Mouse (Mus musculus): ENCODE measurements around the gene Cttn.

Gene Cttn

GRCm38 (mm10) chr7:144448186-144448585 is 22.6 kb downstream of the Cttn start:
- DNase-seq, result no peak

- DNase-seq, result no peak
These were observed 23.7 kb downstream of the Cttn start for GRCm38 (mm10) chr7:144447146-144447545.

GRCm38 (mm10) chr7:144444788-144445187 is 26.0 kb downstream of the Cttn start:
- DNase-seq, result no peak

GRCm38 (mm10) chr7:144441976-144442375 is 28.8 kb downstream of the Cttn start:
- no peak for DNase-seq

- no peak for DNase-seq
These were observed 29.3 kb downstream of the Cttn start for GRCm38 (mm10) chr7:144441466-144441865.

- DNase-seq, result no peak
These were observed 32.0 kb downstream of the Cttn start for GRCm38 (mm10) chr7:144438811-144439210.

- no peak for DNase-seq
These were observed 37.9 kb downstream of the Cttn start for GRCm38 (mm10) chr7:144432920-144433319.

GRCm38 (mm10) chr7:144427460-144427859 is 43.3 kb downstream of the Cttn start:
- no peak for DNase-seq

- no peak for DNase-seq
These were observed 44.2 kb downstream of the Cttn start for GRCm38 (mm10) chr7:144426594-144426993.

- peak in 1 of 2 experiments; percentile 57 for DNase-seq
These were observed 44.9 kb downstream of the Cttn start for GRCm38 (mm10) chr7:144425953-144426352.

GRCm38 (mm10) chr7:144421478-144421877 is 49.3 kb downstream of the Cttn start:
- no peak for DNase-seq

- no peak for DNase-seq
These were observed 50.3 kb downstream of the Cttn start for GRCm38 (mm10) chr7:144420552-144420951.

GRCm38 (mm10) chr7:144417644-144418343 is 53.0 kb downstream of the Cttn start:
- DNase-seq, result peak; percentile 14 to 39

GRCm38 (mm10) chr7:144417234-144417633 is 53.6 kb downstream of the Cttn start:
- no peak for DNase-seq

- peak in 1 of 2 experiments; percentile 21 for DNase-seq
These were observed 55.0 kb downstream of the Cttn start for GRCm38 (mm10) chr7:144415795-144416194.

GRCm38 (mm10) chr7:144414632-144415031 is 56.2 kb downstream of the Cttn start:
- DNase-seq, result no peak

GRCm38 (mm10) chr7:144411967-144412906 is 58.6 kb downstream of the Cttn start:
- DNase-seq, result no peak

- DNase-seq, result no peak
These were observed 61.1 kb downstream of the Cttn start for GRCm38 (mm10) chr7:144409682-144410081.

GRCm38 (mm10) chr7:144408464-144409000 is 62.3 kb downstream of the Cttn start:
- no peak for DNase-seq

- peak in 1 of 2 experiments; percentile 40 for DNase-seq
These were observed 63.1 kb downstream of the Cttn start for GRCm38 (mm10) chr7:144407675-144408074.

- DNase-seq, result no peak
These were observed 68.3 kb downstream of the Cttn start for GRCm38 (mm10) chr7:144402492-144402891.

GRCm38 (mm10) chr7:144391727-144392126 is 79.1 kb downstream of the Cttn start:
- no peak for DNase-seq

- DNase-seq, result no peak
These were observed 80.1 kb downstream of the Cttn start for GRCm38 (mm10) chr7:144390676-144391075.

- DNase-seq, result no peak
These were observed 81.1 kb downstream of the Cttn start for GRCm38 (mm10) chr7:144389704-144390103.

All from lung, postnatal 4 days (tissue).